Mouse (Mus musculus): ENCODE measurements around the gene Rrn3. TPM values are rescaled to one million over a fixed set of nuclear protein-coding genes. Genes with fewer than 3 reads are reported as not detected.
A peak's percentile ranks its signal among the peaks of the same experiment; 100 is the strongest.

Rrn3 gene
- polyA plus RNA-seq, 1 experiment from 2014 or later = 99.0 TPM

DNA sequence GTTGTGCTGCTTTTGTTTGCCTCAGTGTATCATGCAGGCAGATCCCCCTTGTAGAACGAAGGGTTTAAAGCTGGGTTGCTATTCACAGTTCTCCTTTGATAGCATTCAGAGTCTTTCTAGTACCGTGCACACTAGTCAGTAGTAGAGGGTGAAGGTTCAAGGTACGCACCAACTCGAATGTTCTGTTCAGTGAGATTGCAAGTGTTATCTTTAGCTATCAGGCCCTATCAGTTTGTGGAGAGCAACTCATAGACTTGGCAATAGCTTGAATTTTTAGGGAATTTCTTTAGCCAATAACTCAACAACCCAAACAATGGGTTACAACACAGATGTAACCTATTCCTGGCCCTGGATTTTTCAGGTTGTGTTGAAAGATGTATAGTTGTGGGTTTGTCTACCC, 20.7 kb downstream of the Rrn3 start:
- Histone ChIP-seq H3K27me3 (replicated peaks; ENCODE audit: low read depth, poor library complexity, severe bottlenecking) (no peaks in the 10 kb centered on the region), H3K9me3 (no peaks in the 10 kb centered on the region), H3K36me3 (replicated peaks) (peaks cover 98% of the 10 kb centered on the region), H3K4me3 (no peak overlapping the region), H3K27ac (replicated peaks) (no peak overlapping the region), H3K4me1 (no peaks in the 10 kb centered on the region)
- no peak for DNase-seq (ENCODE audit: low spot score)
- 96% methylated on average over 4 of the region's 4 CpGs for WGBS

DNA sequence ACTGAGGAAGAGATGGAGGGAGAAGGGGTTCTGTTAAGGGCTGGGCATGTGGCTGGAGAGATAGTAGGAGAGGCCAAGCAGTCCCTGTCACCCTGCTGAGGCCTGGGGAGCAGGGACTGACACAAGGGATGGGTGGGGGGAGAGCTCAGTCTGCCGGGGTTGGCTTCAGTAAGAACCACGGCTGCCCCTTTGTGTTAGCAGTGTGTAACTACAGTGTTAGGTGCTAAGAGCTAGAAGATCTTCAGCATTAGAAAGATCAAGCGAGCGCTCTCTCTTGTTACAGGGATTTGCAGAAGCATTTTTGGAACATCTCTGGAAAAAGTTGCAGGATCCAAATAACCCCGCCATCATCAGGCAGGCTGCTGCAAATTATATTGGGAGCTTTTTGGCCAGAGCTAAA, 24.2 kb downstream of the Rrn3 start:
- Histone ChIP-seq H3K36me3 (replicated peaks) (peaks cover 99% of the 10 kb centered on the region), H3K4me3 (no peak overlapping the region), H3K27me3 (replicated peaks; ENCODE audit: low read depth, poor library complexity, severe bottlenecking) (no peaks in the 10 kb centered on the region), H3K9me3 (no peaks in the 10 kb centered on the region), H3K27ac (replicated peaks) (no peak overlapping the region), H3K4me1 (no peaks in the 10 kb centered on the region)
- DNase-seq (ENCODE audit: low spot score) = no peak
- WGBS = 87% methylated on average over 5 of the region's 5 CpGs

DNA sequence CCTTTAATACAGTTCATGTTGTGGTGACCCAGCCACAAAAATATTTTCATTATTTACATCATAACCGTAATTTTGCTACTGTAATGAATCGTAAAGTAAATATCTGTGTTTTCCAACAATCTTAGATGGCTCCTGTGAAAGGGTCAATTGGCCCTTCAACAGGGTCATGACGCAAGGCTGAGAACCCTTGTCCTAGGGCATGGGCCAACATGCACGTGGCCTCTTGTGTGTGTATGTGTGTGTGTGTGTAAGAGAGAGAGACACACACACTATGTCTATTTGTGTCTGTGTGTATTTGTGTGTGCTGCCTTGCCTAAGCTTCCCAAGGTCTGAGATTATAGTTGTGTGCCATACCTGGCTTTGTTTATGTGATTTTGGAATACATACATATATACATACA, 27.1 kb downstream of the Rrn3 start:
- WGBS = 93% methylated on average over 4 of the region's 4 CpGs
- no peak for DNase-seq (ENCODE audit: low spot score)

DNA sequence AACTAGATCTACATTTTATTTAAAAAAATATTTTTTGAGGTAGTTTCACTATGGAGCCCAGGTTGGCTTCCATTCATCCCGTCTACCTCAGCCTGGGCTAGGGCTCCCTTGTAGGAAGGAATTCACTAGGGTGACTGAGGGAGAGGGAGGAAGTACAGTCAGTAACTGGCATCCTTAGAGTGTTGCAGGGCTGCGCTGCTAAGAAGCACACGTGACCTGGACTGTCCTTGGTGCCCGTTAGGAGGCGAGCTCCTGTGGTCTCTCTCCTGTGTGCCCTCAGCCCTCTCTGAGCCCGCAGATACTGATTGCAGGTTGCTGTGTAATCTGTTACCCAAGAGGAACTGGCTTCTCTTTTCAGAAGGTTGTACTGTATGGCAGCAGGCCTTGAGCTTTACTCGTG, 27.9 kb downstream of the Rrn3 start:
- Histone ChIP-seq H3K27me3 (replicated peaks; ENCODE audit: low read depth, poor library complexity, severe bottlenecking) (no peaks in the 10 kb centered on the region), H3K9me3 (no peaks in the 10 kb centered on the region), H3K4me3 (no peak overlapping the region), H3K4me1 (no peaks in the 10 kb centered on the region), H3K36me3 (replicated peaks) (peaks cover 100% of the 10 kb centered on the region), H3K27ac (replicated peaks) (no peak overlapping the region)
- DNase-seq (ENCODE audit: low spot score) = no peak
- WGBS = 90% methylated on average over 7 of the region's 7 CpGs

More for the DNA sequence above, 27.1 kb downstream of the Rrn3 start:
- no peaks in the 10 kb centered on the region for H3K27me3 ChIP-seq (replicated peaks; ENCODE audit: low read depth, poor library complexity, severe bottlenecking)
- H3K36me3 ChIP-seq (replicated peaks) = peaks cover 100% of the 10 kb centered on the region
- no peak overlapping the region for H3K4me3 ChIP-seq
- no peak overlapping the region for H3K27ac ChIP-seq (replicated peaks)
- H3K9me3 ChIP-seq = no peaks in the 10 kb centered on the region
- H3K4me1 ChIP-seq = no peaks in the 10 kb centered on the region

DNA sequence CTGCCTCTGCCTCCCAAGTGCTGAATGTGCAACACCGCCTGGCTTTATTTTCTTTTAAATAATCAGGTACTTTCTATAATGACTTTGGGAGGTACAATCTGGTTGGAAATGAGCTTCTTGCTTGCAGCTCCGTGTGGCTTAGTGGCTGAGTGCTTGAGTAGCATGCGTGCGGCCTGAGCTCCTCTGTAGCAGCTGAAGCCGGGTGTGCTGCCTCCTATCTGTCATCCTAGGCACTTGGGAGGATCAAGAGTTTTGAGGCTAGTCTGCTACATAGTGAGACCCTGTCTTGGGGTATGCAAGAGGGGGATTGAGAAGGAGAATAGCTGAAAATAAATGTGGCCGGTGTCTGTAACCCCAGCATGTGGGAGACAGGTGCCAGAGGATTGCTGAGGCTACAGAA, 31.6 kb downstream of the Rrn3 start:
- DNase-seq (ENCODE audit: low spot score) = no peak
- Histone ChIP-seq H3K27ac (replicated peaks) (no peak overlapping the region), H3K9me3 (no peaks in the 10 kb centered on the region), H3K36me3 (replicated peaks) (peaks cover 96% of the 10 kb centered on the region), H3K27me3 (replicated peaks; ENCODE audit: low read depth, poor library complexity, severe bottlenecking) (no peaks in the 10 kb centered on the region), H3K4me1 (no peaks in the 10 kb centered on the region), H3K4me3 (no peak overlapping the region)
- WGBS = 91% methylated on average over 6 of the region's 6 CpGs

DNA sequence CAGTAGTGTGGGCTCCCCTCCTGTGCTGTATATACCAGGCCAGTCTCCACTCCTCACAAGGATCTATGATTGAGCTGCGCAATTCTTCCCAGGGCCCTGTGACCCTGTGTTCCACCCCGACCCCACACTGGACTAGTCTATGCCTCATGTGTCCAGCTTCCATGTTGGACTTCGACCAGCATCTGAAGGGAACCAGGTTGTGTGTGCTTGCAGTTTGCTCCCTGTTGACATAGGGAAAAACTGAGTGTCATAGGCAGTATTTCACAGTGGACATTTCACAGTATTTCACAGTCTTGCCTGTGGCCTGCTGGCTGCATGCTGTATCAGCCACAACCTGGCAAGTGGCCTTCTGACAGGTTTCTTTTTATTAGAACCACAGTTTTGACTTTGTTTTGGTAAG, 32.7 kb downstream of the Rrn3 start:
- no peaks in the 10 kb centered on the region for H3K9me3 ChIP-seq
- WGBS = 88% methylated on average over 3 of the region's 3 CpGs
- H3K27me3 ChIP-seq (replicated peaks; ENCODE audit: low read depth, poor library complexity, severe bottlenecking) = no peaks in the 10 kb centered on the region
- no peak overlapping the region for H3K4me3 ChIP-seq
- DNase-seq (ENCODE audit: low spot score) = no peak
- H3K4me1 ChIP-seq = peaks cover 6% of the 10 kb centered on the region
- H3K36me3 ChIP-seq (replicated peaks) = peaks cover 85% of the 10 kb centered on the region
- no peak overlapping the region for H3K27ac ChIP-seq (replicated peaks)

DNA sequence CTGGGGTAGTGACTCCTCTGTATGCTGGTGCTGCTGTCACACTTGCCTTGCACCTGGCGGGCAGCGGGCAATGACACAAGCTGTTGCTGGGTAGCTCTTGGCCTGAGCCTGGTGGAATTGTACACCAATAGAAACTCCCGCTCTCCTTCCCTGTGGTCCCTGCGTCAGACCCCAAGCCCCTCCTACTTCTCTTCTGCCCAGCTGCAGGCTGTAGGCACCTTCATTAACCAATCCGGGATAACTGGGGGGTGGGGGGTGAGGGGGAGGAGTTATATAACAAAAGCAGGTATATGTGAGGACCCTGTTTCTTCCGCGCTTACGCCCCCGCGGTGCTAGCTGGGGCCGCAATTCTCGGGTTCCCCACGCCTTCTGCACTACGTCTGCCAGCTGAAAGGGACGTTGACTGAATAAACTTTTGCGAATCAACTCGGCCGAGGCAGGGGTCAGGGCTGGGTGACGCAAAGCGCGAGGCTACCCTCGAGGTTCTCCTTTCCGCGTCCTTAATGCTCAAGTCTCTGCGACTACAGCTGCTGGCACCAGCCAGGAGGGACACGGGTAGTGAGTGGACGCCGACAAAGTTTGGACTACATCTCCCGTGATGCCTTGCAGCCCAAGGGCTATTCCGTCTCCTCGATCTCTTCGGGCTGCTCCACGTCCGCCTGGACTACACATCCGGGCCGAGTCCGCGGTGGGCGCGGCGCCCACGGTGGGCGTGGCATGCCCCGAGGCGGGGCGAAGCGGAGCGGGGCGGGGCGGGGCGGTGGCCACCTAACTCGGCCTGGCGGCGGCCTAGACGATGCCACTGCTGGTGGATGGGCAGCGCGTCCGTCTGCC, 38.3 kb downstream of the Rrn3 start, which contains the start of gene Ntan1:
Gene Ntan1 (plus strand): TSS at position 286 of the 834 bp plus-strand sequence.
- Histone ChIP-seq H3K27ac (replicated peaks) (peak within 1 kb of the TSS; percentile 95), H3K36me3 (replicated peaks) (peaks cover 36% of the 10 kb centered on the region), H3K4me3 (peak within 1 kb of the TSS; percentile 71), H3K27me3 (replicated peaks; ENCODE audit: low read depth, poor library complexity, severe bottlenecking) (no peaks in the 10 kb centered on the region), H3K4me1 (peaks cover 24% of the 10 kb centered on the region), H3K9me3 (no peaks in the 10 kb centered on the region)
- DNase-seq (ENCODE audit: low spot score) = peak; percentile 97
- WGBS = under 1% methylated on average over 58 of the region's 58 CpGs

DNA sequence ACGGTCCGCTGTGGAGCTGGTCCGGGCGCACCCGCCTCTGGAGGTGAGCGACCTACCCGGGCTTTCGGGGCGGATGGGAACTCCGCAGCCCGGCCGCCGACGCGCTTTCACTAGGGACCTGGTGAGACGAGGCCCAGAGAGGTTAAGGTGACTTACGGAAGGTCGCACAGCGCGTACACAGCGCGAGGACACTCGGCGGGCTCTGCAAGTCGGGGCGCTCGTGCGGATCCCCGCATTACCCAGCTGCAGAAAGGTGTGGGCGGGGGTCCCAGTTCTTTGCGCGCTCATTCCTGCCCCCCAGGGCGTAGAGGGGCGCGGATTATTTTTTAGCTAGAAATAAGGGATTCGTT, 38.9 kb downstream of the Rrn3 start:
- Histone ChIP-seq H3K4me3 (peak overlapping the region; percentile 71), H3K27ac (replicated peaks) (peak overlapping the region; percentile 95), H3K27me3 (replicated peaks; ENCODE audit: low read depth, poor library complexity, severe bottlenecking) (no peaks in the 10 kb centered on the region), H3K4me1 (peaks cover 24% of the 10 kb centered on the region), H3K36me3 (replicated peaks) (peaks cover 34% of the 10 kb centered on the region), H3K9me3 (no peaks in the 10 kb centered on the region)
- no peak for DNase-seq (ENCODE audit: low spot score)
- under 1% methylated on average over 36 of the region's 36 CpGs for WGBS

DNA sequence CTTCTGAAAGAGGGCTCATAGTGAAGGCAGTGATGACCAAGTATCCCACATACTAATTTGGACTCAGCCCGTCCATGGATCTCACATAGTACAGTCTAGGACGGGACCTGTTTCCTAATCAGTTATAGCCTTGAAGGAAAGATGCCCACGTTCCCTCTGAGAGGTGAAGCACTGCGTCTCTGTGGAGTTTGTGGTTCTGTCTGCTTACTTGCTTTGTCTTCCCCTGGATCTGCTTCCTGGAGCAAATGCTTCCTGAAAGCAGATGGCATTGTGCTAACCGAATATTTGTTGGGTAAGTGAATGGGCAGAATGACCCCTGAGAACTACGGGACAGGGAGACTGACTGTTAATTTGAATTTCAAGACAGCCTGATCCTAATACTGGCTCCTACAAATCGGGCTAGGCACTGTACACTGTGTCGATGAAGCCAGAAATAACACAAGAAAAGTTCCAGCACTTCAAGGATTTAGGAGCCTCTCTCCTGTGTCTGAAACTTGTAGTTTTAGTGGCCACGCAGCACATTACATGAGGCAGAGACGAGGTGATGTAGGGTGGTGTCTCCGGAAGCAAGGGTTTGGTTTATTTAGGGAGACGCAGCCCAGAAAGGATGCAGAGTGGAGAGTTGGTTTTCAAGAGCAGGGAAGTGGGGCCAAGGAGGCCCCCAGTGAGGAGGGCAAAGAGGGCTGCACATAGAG, 39.4 kb downstream of the Rrn3 start:
- WGBS = 50% methylated on average over 12 of the region's 12 CpGs
- H3K4me3 ChIP-seq = peak overlapping the region; percentile 71
- no peaks in the 10 kb centered on the region for H3K27me3 ChIP-seq (replicated peaks; ENCODE audit: low read depth, poor library complexity, severe bottlenecking)
- DNase-seq (ENCODE audit: low spot score) = no peak
- no peaks in the 10 kb centered on the region for H3K9me3 ChIP-seq
- peak overlapping the region; percentile 95 for H3K27ac ChIP-seq (replicated peaks)
- H3K36me3 ChIP-seq (replicated peaks) = peaks cover 33% of the 10 kb centered on the region
- H3K4me1 ChIP-seq = peaks cover 24% of the 10 kb centered on the region

DNA sequence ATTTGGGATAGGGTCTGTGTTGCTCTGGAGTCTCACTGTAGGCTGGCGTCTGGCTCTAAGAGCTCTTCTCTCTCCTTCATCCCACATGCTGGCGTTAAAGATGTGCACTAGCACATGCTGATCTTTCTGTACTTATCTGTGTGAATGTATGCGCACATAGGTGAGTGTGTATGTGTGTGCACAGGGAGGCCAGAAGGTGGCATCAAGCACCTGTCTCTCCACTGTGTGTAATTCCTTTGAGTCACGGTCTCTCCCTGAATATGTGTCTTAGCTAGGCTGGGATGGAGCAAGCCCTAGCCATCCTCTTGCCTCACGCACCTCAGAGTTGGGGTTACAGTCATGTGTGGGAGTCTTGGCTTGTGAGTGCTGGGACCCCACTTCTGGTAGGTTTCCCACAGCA, 40.3 kb downstream of the Rrn3 start:
- WGBS = 95% methylated on average over 5 of the region's 5 CpGs

DNA sequence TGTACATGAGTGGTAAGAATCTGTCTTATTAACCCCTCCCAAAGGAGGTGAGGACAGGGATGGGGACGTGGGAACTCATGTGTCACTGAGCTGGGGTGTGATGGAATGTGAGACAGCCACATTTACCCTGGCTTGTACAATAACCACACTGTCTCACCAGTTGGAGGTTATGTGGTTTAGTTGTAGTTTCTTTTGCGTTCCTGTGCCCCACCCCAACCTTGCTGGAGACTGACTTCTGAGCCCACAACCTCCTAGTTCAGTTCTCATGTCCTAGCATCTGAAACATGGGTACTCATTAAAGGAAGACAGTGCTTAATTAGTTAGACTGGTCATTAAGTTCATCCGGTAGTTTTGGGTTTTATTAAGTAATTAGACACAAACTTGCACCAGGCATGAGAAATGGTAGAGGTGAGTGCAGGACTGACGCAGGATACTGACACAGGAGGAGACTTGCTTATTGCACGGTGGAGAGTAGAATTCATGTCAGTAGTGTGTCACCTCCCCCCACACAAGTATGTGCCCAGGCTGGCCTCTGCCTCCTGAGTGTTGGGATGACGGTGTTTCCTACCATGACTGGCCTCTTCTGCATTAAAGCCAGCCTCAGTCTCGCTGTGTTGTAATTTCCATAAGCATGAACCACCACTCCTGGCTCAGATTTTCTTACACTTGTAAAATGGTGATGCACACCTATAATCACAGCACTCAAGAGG, 45.4 kb downstream of the Rrn3 start:
- Histone ChIP-seq H3K4me3 (no peak overlapping the region), H3K36me3 (replicated peaks) (peaks cover 60% of the 10 kb centered on the region), H3K27ac (replicated peaks) (no peak overlapping the region), H3K4me1 (0 out of 2 replicates have a peak, but pooled peaks cover under 1% of the 10 kb centered on the region), H3K27me3 (replicated peaks; ENCODE audit: low read depth, poor library complexity, severe bottlenecking) (no peaks in the 10 kb centered on the region), H3K9me3 (no peaks in the 10 kb centered on the region)
- 81% methylated on average over 7 of the region's 7 CpGs for WGBS
- no peak for DNase-seq (ENCODE audit: low spot score)

More for the DNA sequence above, 40.3 kb downstream of the Rrn3 start:
- Histone ChIP-seq H3K27ac (replicated peaks) (no peak overlapping the region), H3K27me3 (replicated peaks; ENCODE audit: low read depth, poor library complexity, severe bottlenecking) (no peaks in the 10 kb centered on the region), H3K4me1 (peaks cover 24% of the 10 kb centered on the region), H3K9me3 (no peaks in the 10 kb centered on the region), H3K4me3 (peak overlapping the region; percentile 71; the same call in 1 of the 2 replicates), H3K36me3 (replicated peaks) (peaks cover 30% of the 10 kb centered on the region)
- DNase-seq (ENCODE audit: low spot score) = no peak

DNA sequence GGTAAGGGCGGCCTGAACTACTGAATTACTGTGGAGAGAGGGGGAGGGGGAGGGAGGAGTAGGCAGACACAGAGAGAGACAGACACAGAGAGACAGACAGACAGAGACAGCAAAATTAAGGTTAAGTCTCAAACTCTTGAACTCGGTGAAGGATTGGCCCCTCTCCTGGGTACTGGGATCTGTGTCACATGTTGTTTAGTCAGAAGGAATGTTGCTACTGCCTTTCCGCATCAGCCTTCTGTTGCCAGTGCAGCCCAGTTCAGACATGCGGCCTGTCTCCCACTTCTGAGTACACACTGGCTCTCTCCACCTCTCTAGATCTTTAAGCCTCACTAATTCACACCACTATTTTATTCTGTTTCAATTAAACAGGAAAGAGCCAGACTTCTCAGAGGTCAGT, 46.0 kb downstream of the Rrn3 start:
- no peaks in the 10 kb centered on the region for H3K4me1 ChIP-seq
- H3K36me3 ChIP-seq (replicated peaks) = peaks cover 64% of the 10 kb centered on the region
- no peaks in the 10 kb centered on the region for H3K27me3 ChIP-seq (replicated peaks; ENCODE audit: low read depth, poor library complexity, severe bottlenecking)
- whole genome bisulfite sequencing = 88% methylated on average over 4 of the region's 4 CpGs
- DNase-seq (ENCODE audit: low spot score) = no peak
- no peak overlapping the region for H3K27ac ChIP-seq (replicated peaks)
- no peaks in the 10 kb centered on the region for H3K9me3 ChIP-seq
- H3K4me3 ChIP-seq = no peak overlapping the region

Data from embryonic facial prominence, embryonic 10.5 days (tissue).